Mouse (Mus musculus) lung, adult 10 weeks (tissue): ENCODE data around the gene Thada. TPM values are rescaled to one million over a fixed set of nuclear protein-coding genes. Genes with fewer than 3 reads are reported as not detected.

ENCODE experiments used
- polyA plus RNA-seq: library from polyadenylated mRNA; stranded (reverse); fragments of 350-450 nt; fragmentation: Illumina TruSeq; extraction: RNeasy Lipid Tissue Mini Kit (QIAGEN cat#74804); gene quantifications from one replicate; pipeline ENCODE4 v1.2.3, GENCODE M21; 2014; ENCODE audit warnings: low read depth, low replicate concordance; ENCODE audit not compliant: insufficient read depth

The Thada gene
- 3.6 TPM for polyA plus RNA-seq

GRCm38 (mm10) chr17:84465753-84466608 is at the start of gene Thada:
Thada (minus strand) TSS chr17:84466205.

DNA sequence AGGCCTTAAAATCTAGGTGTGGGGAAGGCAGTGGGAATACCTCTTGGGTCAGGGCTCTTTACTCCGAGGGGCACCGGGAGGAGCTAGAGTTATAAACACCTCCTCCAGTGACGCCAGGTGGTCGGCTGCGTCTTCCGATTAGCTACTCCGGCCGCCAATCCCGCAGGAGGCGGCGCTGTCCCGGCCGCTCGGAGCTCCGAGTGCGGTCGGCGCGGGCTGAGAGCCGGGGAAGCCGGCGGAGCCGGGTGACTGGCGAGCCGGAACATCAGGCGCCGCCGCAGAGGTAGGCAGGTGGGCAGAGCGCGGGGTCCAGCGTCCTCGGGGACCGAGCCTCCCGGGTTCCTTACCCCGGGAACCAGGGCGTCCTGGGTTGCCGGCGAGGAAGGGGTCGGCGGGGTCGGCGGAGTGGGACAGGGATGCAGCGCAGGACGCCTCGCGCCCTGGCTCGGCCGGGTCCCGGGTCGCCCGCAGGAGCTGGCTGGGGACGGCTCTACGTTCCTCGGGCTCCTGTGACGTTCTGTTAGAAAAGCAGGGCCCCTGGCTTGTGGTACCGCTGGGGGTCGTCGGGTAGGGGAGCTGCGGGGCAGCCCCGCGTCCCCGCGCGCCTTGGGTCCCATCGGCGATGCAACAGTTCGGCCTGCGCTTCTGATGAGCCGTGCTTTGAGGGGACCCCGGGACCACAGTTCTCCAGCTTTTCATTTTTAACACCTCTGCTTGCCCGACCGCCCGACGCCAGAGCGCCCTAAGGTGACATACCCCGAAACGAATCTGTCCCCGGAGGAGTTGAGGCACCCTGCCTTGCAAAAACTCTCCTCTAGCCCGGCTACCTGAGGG is 45.9 kb upstream of the Thada start, which contains the start of gene Plekhh2:
Gene Plekhh2 (plus strand): TSS at position 214 of the 834 bp plus-strand sequence.

GRCm38 (mm10) chr17:84187727-84188373 is 278.2 kb downstream of the Thada start, which contains the start of gene Zfp36l2:
Zfp36l2 (minus strand) TSS chr17:84187947.

Other genes with a start within 250 kb of the Thada start
- 3.4 TPM for gene Plekhh2, start 45.7 kb upstream of the Thada start, polyA plus RNA-seq
- 37.7 TPM for gene Dync2li1, start 160.3 kb upstream of the Thada start, polyA plus RNA-seq
- gene Abcg8, start 210.1 kb upstream of the Thada start, polyA plus RNA-seq = not detected
- not detected for gene Abcg5, start 216.8 kb upstream of the Thada start, polyA plus RNA-seq